Mouse (Mus musculus): ENCODE data around the gene Hmcn1. TPM values are rescaled to one million over a fixed set of nuclear protein-coding genes. Genes with fewer than 3 reads are reported as not detected.

Hmcn1 gene
- polyA plus RNA-seq, 1 experiment from 2014 or later, result 22.1 TPM

GRCm38 (mm10) chr1:150776741-150777140 lies 216.5 kb downstream of the Hmcn1 start:
- Histone ChIP-seq H3K4me1 (ENCODE audit: control insufficient read depth, insufficient read depth, low read length) (no peaks in the 10 kb centered on the region), H3K27me3 (ENCODE audit: control insufficient read depth, insufficient read depth, low read length) (no peaks in the 10 kb centered on the region), H3K27ac (ENCODE audit: low read length) (no peak overlapping the region), H3K36me3 (ENCODE audit: control insufficient read depth, insufficient read depth, low read length) (no peaks in the 10 kb centered on the region), H3K9me3 (ENCODE audit: control insufficient read depth, low read depth, low read length) (no peaks in the 10 kb centered on the region), H3K9ac (replicated peaks; ENCODE audit: low read depth, low read length) (no peak overlapping the region), H3K4me3 (ENCODE audit: low read depth, low read length) (no peak overlapping the region), H3K4me2 (replicated peaks; ENCODE audit: low read depth, low read length) (no peak overlapping the region)
- ATAC-seq (ENCODE audit: insufficient number of reproducible peaks, insufficient read depth, low FRiP score, low read depth), result no peak

GRCm38 (mm10) chr1:150775742-150776141 lies 217.5 kb downstream of the Hmcn1 start:
- ATAC-seq (ENCODE audit: insufficient number of reproducible peaks, insufficient read depth, low FRiP score, low read depth), result no peak
- no peaks in the 10 kb centered on the region for H3K4me1 ChIP-seq (ENCODE audit: control insufficient read depth, insufficient read depth, low read length)
- H3K4me2 ChIP-seq (replicated peaks; ENCODE audit: low read depth, low read length), result no peak overlapping the region
- no peak overlapping the region for H3K27ac ChIP-seq (ENCODE audit: low read length)
- H3K9me3 ChIP-seq (ENCODE audit: control insufficient read depth, low read depth, low read length), result no peaks in the 10 kb centered on the region
- H3K36me3 ChIP-seq (ENCODE audit: control insufficient read depth, insufficient read depth, low read length), result no peaks in the 10 kb centered on the region
- WGBS, result 70% methylated on average over 2 of the region's 2 CpGs
- no peak overlapping the region for H3K4me3 ChIP-seq (ENCODE audit: low read depth, low read length)
- no peaks in the 10 kb centered on the region for H3K27me3 ChIP-seq (ENCODE audit: control insufficient read depth, insufficient read depth, low read length)
- H3K9ac ChIP-seq (replicated peaks; ENCODE audit: low read depth, low read length), result no peak overlapping the region

GRCm38 (mm10) chr1:150772958-150773357 lies 220.3 kb downstream of the Hmcn1 start:
- 91% methylated on average over 3 of the region's 3 CpGs for WGBS
- ATAC-seq (ENCODE audit: insufficient number of reproducible peaks, insufficient read depth, low FRiP score, low read depth), result no peak
- Histone ChIP-seq H3K27me3 (ENCODE audit: control insufficient read depth, insufficient read depth, low read length) (no peaks in the 10 kb centered on the region), H3K9ac (replicated peaks; ENCODE audit: low read depth, low read length) (no peak overlapping the region), H3K4me1 (ENCODE audit: control insufficient read depth, insufficient read depth, low read length) (no peaks in the 10 kb centered on the region), H3K36me3 (ENCODE audit: control insufficient read depth, insufficient read depth, low read length) (no peaks in the 10 kb centered on the region), H3K4me3 (ENCODE audit: low read depth, low read length) (no peak overlapping the region), H3K4me2 (replicated peaks; ENCODE audit: low read depth, low read length) (no peak overlapping the region), H3K9me3 (ENCODE audit: control insufficient read depth, low read depth, low read length) (no peaks in the 10 kb centered on the region), H3K27ac (ENCODE audit: low read length) (no peak overlapping the region)

- Histone ChIP-seq H3K27me3 (ENCODE audit: control insufficient read depth, insufficient read depth, low read length) (no peaks in the 10 kb centered on the region), H3K36me3 (ENCODE audit: control insufficient read depth, insufficient read depth, low read length) (no peaks in the 10 kb centered on the region), H3K9ac (replicated peaks; ENCODE audit: low read depth, low read length) (no peak overlapping the region), H3K4me3 (ENCODE audit: low read depth, low read length) (no peak overlapping the region), H3K27ac (ENCODE audit: low read length) (no peak overlapping the region), H3K9me3 (ENCODE audit: control insufficient read depth, low read depth, low read length) (no peaks in the 10 kb centered on the region), H3K4me1 (ENCODE audit: control insufficient read depth, insufficient read depth, low read length) (no peaks in the 10 kb centered on the region), H3K4me2 (replicated peaks; ENCODE audit: low read depth, low read length) (no peak overlapping the region)
- 67% methylated on average over 7 of the region's 7 CpGs for WGBS
- no peak for ATAC-seq (ENCODE audit: insufficient number of reproducible peaks, insufficient read depth, low FRiP score, low read depth)
Observed at GRCm38 (mm10) chr1:150770948-150771521, 222.2 kb downstream of the Hmcn1 start.

- no peaks in the 10 kb centered on the region for H3K27me3 ChIP-seq (ENCODE audit: control insufficient read depth, insufficient read depth, low read length)
- WGBS, result 60% methylated on average over 2 of the region's 2 CpGs
- H3K4me3 ChIP-seq (ENCODE audit: low read depth, low read length), result no peak overlapping the region
- no peaks in the 10 kb centered on the region for H3K4me1 ChIP-seq (ENCODE audit: control insufficient read depth, insufficient read depth, low read length)
- H3K27ac ChIP-seq (ENCODE audit: low read length), result no peak overlapping the region
- H3K36me3 ChIP-seq (ENCODE audit: control insufficient read depth, insufficient read depth, low read length), result no peaks in the 10 kb centered on the region
- no peaks in the 10 kb centered on the region for H3K9me3 ChIP-seq (ENCODE audit: control insufficient read depth, low read depth, low read length)
- H3K4me2 ChIP-seq (replicated peaks; ENCODE audit: low read depth, low read length), result no peak overlapping the region
- ATAC-seq (ENCODE audit: insufficient number of reproducible peaks, insufficient read depth, low FRiP score, low read depth), result no peak
- no peak overlapping the region for H3K9ac ChIP-seq (replicated peaks; ENCODE audit: low read depth, low read length)
Observed at GRCm38 (mm10) chr1:150769836-150770235, 223.4 kb downstream of the Hmcn1 start.

- Histone ChIP-seq H3K9ac (replicated peaks; ENCODE audit: low read depth, low read length) (no peak overlapping the region), H3K9me3 (ENCODE audit: control insufficient read depth, low read depth, low read length) (no peaks in the 10 kb centered on the region), H3K27ac (ENCODE audit: low read length) (no peak overlapping the region), H3K4me1 (ENCODE audit: control insufficient read depth, insufficient read depth, low read length) (peaks cover 5% of the 10 kb centered on the region; the same call in 1 of the 2 replicates), H3K4me3 (ENCODE audit: low read depth, low read length) (no peak overlapping the region), H3K27me3 (ENCODE audit: control insufficient read depth, insufficient read depth, low read length) (no peaks in the 10 kb centered on the region), H3K4me2 (replicated peaks; ENCODE audit: low read depth, low read length) (no peak overlapping the region), H3K36me3 (ENCODE audit: control insufficient read depth, insufficient read depth, low read length) (no peaks in the 10 kb centered on the region)
- WGBS, result 82% methylated on average over 4 of the region's 4 CpGs
- no peak for ATAC-seq (ENCODE audit: insufficient number of reproducible peaks, insufficient read depth, low FRiP score, low read depth)
Observed at GRCm38 (mm10) chr1:150761678-150762077, 231.6 kb downstream of the Hmcn1 start.

- Histone ChIP-seq H3K36me3 (ENCODE audit: control insufficient read depth, insufficient read depth, low read length) (no peaks in the 10 kb centered on the region), H3K9me3 (ENCODE audit: control insufficient read depth, low read depth, low read length) (no peaks in the 10 kb centered on the region), H3K4me1 (ENCODE audit: control insufficient read depth, insufficient read depth, low read length) (peaks cover 5% of the 10 kb centered on the region; the same call in 1 of the 2 replicates), H3K4me2 (replicated peaks; ENCODE audit: low read depth, low read length) (no peak overlapping the region), H3K27me3 (ENCODE audit: control insufficient read depth, insufficient read depth, low read length) (no peaks in the 10 kb centered on the region), H3K27ac (ENCODE audit: low read length) (no peak overlapping the region), H3K9ac (replicated peaks; ENCODE audit: low read depth, low read length) (no peak overlapping the region), H3K4me3 (ENCODE audit: low read depth, low read length) (no peak overlapping the region)
- no peak for ATAC-seq (ENCODE audit: insufficient number of reproducible peaks, insufficient read depth, low FRiP score, low read depth)
- 44% methylated on average over 2 of the region's 2 CpGs for WGBS
Observed at GRCm38 (mm10) chr1:150760801-150761331, 232.4 kb downstream of the Hmcn1 start.

GRCm38 (mm10) chr1:150759476-150760079 lies 233.7 kb downstream of the Hmcn1 start:
- 38% methylated on average over 2 of the region's 2 CpGs for WGBS
- peak; percentile 49; the same call in 1 of the 2 replicates for ATAC-seq (ENCODE audit: insufficient number of reproducible peaks, insufficient read depth, low FRiP score, low read depth)
- Histone ChIP-seq H3K4me2 (replicated peaks; ENCODE audit: low read depth, low read length) (no peak overlapping the region), H3K27me3 (ENCODE audit: control insufficient read depth, insufficient read depth, low read length) (no peaks in the 10 kb centered on the region), H3K4me3 (ENCODE audit: low read depth, low read length) (no peak overlapping the region), H3K36me3 (ENCODE audit: control insufficient read depth, insufficient read depth, low read length) (no peaks in the 10 kb centered on the region), H3K27ac (ENCODE audit: low read length) (no peak overlapping the region), H3K9ac (replicated peaks; ENCODE audit: low read depth, low read length) (no peak overlapping the region), H3K4me1 (ENCODE audit: control insufficient read depth, insufficient read depth, low read length) (peaks cover 5% of the 10 kb centered on the region; the same call in 1 of the 2 replicates), H3K9me3 (ENCODE audit: control insufficient read depth, low read depth, low read length) (no peaks in the 10 kb centered on the region)
